Mouse (Mus musculus): ENCODE data around the gene Emp1.

GRCm38 (mm10) chr6:135398801-135399200 lies 36.5 kb downstream of the Emp1 start:
- TF ChIP-seq CTCF (IDR thresholded peaks at IDR 0.05; ENCODE audit: borderline replicate concordance, control insufficient read depth, extremely low read depth, insufficient read depth, low read length, poor library complexity) (no peak), POLR2A (IDR thresholded peaks at IDR 0.05; ENCODE audit: control insufficient read depth, extremely low read depth, insufficient read depth, low read length, poor library complexity) (no peak)
